Mouse (Mus musculus) cerebellum, adult 2 months (tissue): ENCODE results near the gene Gpr183.

ENCODE experiments used
- CTCF ChIP-seq: fragments of 200-500 bp; IDR thresholded peaks from 2 replicates; pipeline ENCODE4 v1.5.1; 2011; ENCODE audit warnings: low read depth, mild to moderate bottlenecking, control low read depth, low read length, moderate library complexity, borderline replicate concordance; ENCODE audit not compliant: insufficient read depth
- POLR2A ChIP-seq: fragments of 200-500 bp; IDR thresholded peaks from 2 replicates; pipeline ENCODE4 v1.6.1; 2011; ENCODE audit warnings: low read length, control low read depth, borderline replicate concordance; ENCODE audit not compliant: insufficient read depth

DNA sequence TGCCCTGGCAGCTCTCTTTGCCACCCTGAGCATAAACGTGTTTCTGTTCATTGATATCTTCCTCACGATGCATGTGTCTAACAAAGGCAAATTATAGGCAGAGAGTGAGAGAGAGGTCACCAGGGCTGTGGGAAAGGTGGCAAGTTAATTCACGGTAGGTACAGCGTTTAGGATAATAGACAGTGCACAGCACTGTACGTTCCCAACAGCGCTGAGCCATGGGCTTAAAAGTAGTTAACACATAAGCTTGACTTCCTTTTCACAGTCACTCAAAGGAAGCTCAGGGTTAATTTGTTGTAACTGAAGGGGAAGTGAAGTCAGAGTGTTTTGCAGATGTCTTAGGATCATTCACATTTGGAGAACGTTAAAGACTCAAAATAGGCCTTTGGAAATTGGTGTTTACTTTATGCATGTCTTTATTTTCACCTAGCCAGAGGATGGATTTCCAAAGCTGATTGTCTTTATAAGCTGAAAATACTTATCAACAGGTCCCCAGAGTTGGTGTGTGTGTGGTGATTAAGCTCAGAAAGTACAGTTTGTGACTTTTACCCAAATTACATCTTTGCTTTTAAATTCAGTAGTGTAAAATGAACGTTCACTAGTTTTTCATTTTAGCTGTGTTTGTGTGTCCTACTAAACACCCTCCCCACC lies 58.5 kb downstream of the Gpr183 start:
- TF ChIP-seq CTCF (no peak), POLR2A (no peak)
